In the genomic region with DNA sequence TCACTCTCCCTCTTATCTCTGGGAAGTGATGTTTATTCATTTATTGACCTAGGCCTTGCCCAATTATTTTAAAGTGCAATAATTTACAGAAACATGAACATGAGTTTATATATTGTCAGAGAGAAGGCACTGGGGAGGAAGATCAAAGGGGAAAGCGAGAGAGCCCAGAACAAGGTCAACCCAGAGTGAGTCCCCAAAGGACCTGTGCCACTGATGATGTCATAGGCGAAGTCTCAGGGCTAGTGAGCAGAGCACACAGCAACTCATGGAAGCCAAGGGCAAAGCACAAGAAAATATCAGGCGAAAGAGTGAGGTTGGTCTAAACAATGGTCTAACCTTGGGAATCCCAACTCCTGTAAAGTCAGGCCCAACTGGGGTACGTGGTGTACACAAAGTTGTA, we compare ENCODE assay signal across 23 mouse cellular contexts.
"Had no signal": no experiment of that assay in that cellular context is flagged by ENCODE, and none has a peak within 500 bp of the region (broad histone marks: within the 10 kb centered on the region; RNA-seq: fewer than 3 reads in every experiment).

No protein-coding gene starts in this region.

- H3K36me3 ChIP-seq: kidney, embryonic 15.5 days; limb, embryonic 10.5 days; limb, embryonic 13.5 days; liver, embryonic 12.5 days; liver, embryonic 15.5 days; lung, embryonic 15.5 days; midbrain, embryonic 10.5 days; midbrain, embryonic 13.5 days; neural tube, embryonic 13.5 days had no signal

- H3K9ac ChIP-seq: kidney, embryonic 15.5 days; limb, embryonic 13.5 days; liver, embryonic 12.5 days; liver, embryonic 15.5 days; lung, embryonic 15.5 days; midbrain, embryonic 13.5 days; neural tube, embryonic 13.5 days had no signal

- H3K4me3 ChIP-seq: kidney, embryonic 15.5 days; limb, embryonic 10.5 days; limb, embryonic 13.5 days; liver, embryonic 12.5 days; liver, embryonic 15.5 days; lung, embryonic 15.5 days; megakaryocyte, embryonic 14.5 days; midbrain, embryonic 10.5 days; midbrain, embryonic 13.5 days; myocyte; neural tube, embryonic 13.5 days had no signal

- H3K4me2 ChIP-seq: kidney, embryonic 15.5 days; limb, embryonic 13.5 days; liver, embryonic 12.5 days; liver, embryonic 15.5 days; lung, embryonic 15.5 days; midbrain, embryonic 13.5 days; neural tube, embryonic 13.5 days had no signal

- ATAC-seq: liver, embryonic 12.5 days; midbrain, embryonic 13.5 days; midbrain, embryonic 16.5 days had no signal

- H3K4me1 ChIP-seq: liver, embryonic 15.5 days had no signal

- H3K27ac ChIP-seq: kidney, embryonic 15.5 days; limb, embryonic 10.5 days; limb, embryonic 13.5 days; liver, embryonic 12.5 days; liver, embryonic 15.5 days; lung, embryonic 15.5 days; midbrain, embryonic 10.5 days; midbrain, embryonic 13.5 days; neural tube, embryonic 13.5 days had no signal

- H3K27me3 ChIP-seq: kidney, embryonic 15.5 days; liver, embryonic 12.5 days; liver, embryonic 15.5 days; lung, embryonic 15.5 days; neural tube, embryonic 13.5 days had no signal

- H3K9me3 ChIP-seq: kidney, embryonic 15.5 days; limb, embryonic 10.5 days; limb, embryonic 13.5 days; liver, embryonic 12.5 days; liver, embryonic 15.5 days; lung, embryonic 15.5 days; midbrain, embryonic 10.5 days; midbrain, embryonic 13.5 days; neural tube, embryonic 13.5 days had no signal

- DNase-seq: kidney, postnatal 10 days; kidney, postnatal 36 days; liver; lung, adult 18-20 months; lung, postnatal 10 days; lung, postnatal 36 days; retina, postnatal 1 day; right cerebral cortex, postnatal 25 days; spleen, adult 18-20 months; thymus, adult 18-20 months; thymus, postnatal 36 days had no signal
